Mouse (Mus musculus): ENCODE results near the gene Itprid2. TPM values are rescaled to one million over a fixed set of nuclear protein-coding genes. Genes with fewer than 3 reads are reported as not detected.

The Itprid2 gene
- polyA plus RNA-seq, 1 experiment from 2014 or later = 4.7 TPM

GRCm38 (mm10) chr2:79690838-79691237 lies 55.7 kb downstream of the Itprid2 start:
- no peak for ATAC-seq (replicated peaks)
- Histone ChIP-seq H3K4me2 (replicated peaks) (no peak overlapping the region), H3K27me3 (no peaks in the 10 kb centered on the region), H3K4me1 (no peaks in the 10 kb centered on the region), H3K9ac (replicated peaks) (no peak overlapping the region), H3K36me3 (no peaks in the 10 kb centered on the region), H3K9me3 (no peaks in the 10 kb centered on the region), H3K4me3 (no peak overlapping the region), H3K27ac (replicated peaks) (no peak overlapping the region)
- 81% methylated on average over 3 of the region's 3 CpGs for WGBS

- Histone ChIP-seq H3K9me3 (no peaks in the 10 kb centered on the region), H3K27ac (replicated peaks) (no peak overlapping the region), H3K27me3 (no peaks in the 10 kb centered on the region), H3K36me3 (no peaks in the 10 kb centered on the region), H3K4me3 (no peak overlapping the region), H3K4me1 (no peaks in the 10 kb centered on the region), H3K4me2 (replicated peaks) (no peak overlapping the region), H3K9ac (replicated peaks) (no peak overlapping the region)
- 95% methylated on average over 4 of the region's 4 CpGs for WGBS
- no peak for ATAC-seq (replicated peaks)
These were observed 60.0 kb downstream of the Itprid2 start for GRCm38 (mm10) chr2:79695190-79695589.

- 95% methylated on average over 12 of the region's 12 CpGs for WGBS
- Histone ChIP-seq H3K4me2 (replicated peaks) (no peak overlapping the region), H3K4me3 (no peak overlapping the region), H3K9ac (replicated peaks) (no peak overlapping the region), H3K27me3 (no peaks in the 10 kb centered on the region), H3K36me3 (no peaks in the 10 kb centered on the region), H3K4me1 (no peaks in the 10 kb centered on the region), H3K9me3 (no peaks in the 10 kb centered on the region), H3K27ac (replicated peaks) (no peak overlapping the region)
- ATAC-seq (replicated peaks) = no peak
These were observed 60.8 kb downstream of the Itprid2 start for GRCm38 (mm10) chr2:79695939-79696338.

GRCm38 (mm10) chr2:79696478-79697230 lies 61.5 kb downstream of the Itprid2 start:
- Histone ChIP-seq H3K4me1 (no peaks in the 10 kb centered on the region), H3K4me2 (replicated peaks) (no peak overlapping the region), H3K27me3 (no peaks in the 10 kb centered on the region), H3K27ac (replicated peaks) (no peak overlapping the region), H3K9ac (replicated peaks) (no peak overlapping the region), H3K9me3 (no peaks in the 10 kb centered on the region), H3K4me3 (no peak overlapping the region), H3K36me3 (no peaks in the 10 kb centered on the region)
- ATAC-seq (replicated peaks) = no peak
- WGBS = 88% methylated on average over 10 of the region's 10 CpGs

- Histone ChIP-seq H3K9me3 (no peaks in the 10 kb centered on the region), H3K4me2 (replicated peaks) (no peak overlapping the region), H3K36me3 (no peaks in the 10 kb centered on the region), H3K27me3 (no peaks in the 10 kb centered on the region), H3K27ac (replicated peaks) (no peak overlapping the region), H3K4me1 (no peaks in the 10 kb centered on the region), H3K4me3 (no peak overlapping the region), H3K9ac (replicated peaks) (no peak overlapping the region)
- WGBS = 86% methylated on average over 2 of the region's 2 CpGs
- ATAC-seq (replicated peaks) = no peak
These were observed 63.0 kb downstream of the Itprid2 start for GRCm38 (mm10) chr2:79698166-79698565.

GRCm38 (mm10) chr2:79704773-79705172 lies 69.6 kb downstream of the Itprid2 start:
- Histone ChIP-seq H3K9me3 (no peaks in the 10 kb centered on the region), H3K4me2 (replicated peaks) (no peak overlapping the region), H3K4me1 (no peaks in the 10 kb centered on the region), H3K27me3 (no peaks in the 10 kb centered on the region), H3K36me3 (no peaks in the 10 kb centered on the region), H3K27ac (replicated peaks) (no peak overlapping the region), H3K9ac (replicated peaks) (no peak overlapping the region), H3K4me3 (no peak overlapping the region)
- no peak for ATAC-seq (replicated peaks)
- 84% methylated on average over 2 of the region's 2 CpGs for WGBS

- Histone ChIP-seq H3K4me1 (no peaks in the 10 kb centered on the region), H3K4me2 (replicated peaks) (no peak within 1 kb of the TSS), H3K36me3 (no peaks in the 10 kb centered on the region), H3K9ac (replicated peaks) (no peak within 1 kb of the TSS), H3K4me3 (no peak within 1 kb of the TSS), H3K9me3 (no peaks in the 10 kb centered on the region), H3K27me3 (no peaks in the 10 kb centered on the region), H3K27ac (replicated peaks) (no peak within 1 kb of the TSS)
- WGBS = 69% methylated on average over 6 of the region's 6 CpGs
- no peak for ATAC-seq (replicated peaks)
These were observed 72.4 kb downstream of the Itprid2 start, which contains the start of gene Ppp1r1c for GRCm38 (mm10) chr2:79707575-79707974. Gene Ppp1r1c (plus strand): TSS chr2:79707780.

GRCm38 (mm10) chr2:79713662-79714091 lies 78.5 kb downstream of the Itprid2 start:
- Histone ChIP-seq H3K4me3 (no peak overlapping the region), H3K36me3 (no peaks in the 10 kb centered on the region), H3K27ac (replicated peaks) (no peak overlapping the region), H3K4me2 (replicated peaks) (no peak overlapping the region), H3K9ac (replicated peaks) (no peak overlapping the region), H3K9me3 (no peaks in the 10 kb centered on the region), H3K27me3 (no peaks in the 10 kb centered on the region), H3K4me1 (no peaks in the 10 kb centered on the region)
- WGBS = 87% methylated on average over 3 of the region's 3 CpGs
- ATAC-seq (replicated peaks) = no peak

- Histone ChIP-seq H3K4me3 (no peak overlapping the region), H3K9me3 (no peaks in the 10 kb centered on the region), H3K9ac (replicated peaks) (no peak overlapping the region), H3K27ac (replicated peaks) (no peak overlapping the region), H3K27me3 (no peaks in the 10 kb centered on the region), H3K36me3 (no peaks in the 10 kb centered on the region), H3K4me2 (replicated peaks) (no peak overlapping the region), H3K4me1 (no peaks in the 10 kb centered on the region)
- 80% methylated on average over 6 of the region's 6 CpGs for WGBS
- ATAC-seq (replicated peaks) = no peak
These were observed 79.6 kb downstream of the Itprid2 start for GRCm38 (mm10) chr2:79714745-79715144.

GRCm38 (mm10) chr2:79715925-79716324 lies 80.8 kb downstream of the Itprid2 start:
- Histone ChIP-seq H3K4me2 (replicated peaks) (no peak overlapping the region), H3K9ac (replicated peaks) (no peak overlapping the region), H3K4me3 (no peak overlapping the region), H3K27me3 (no peaks in the 10 kb centered on the region), H3K36me3 (no peaks in the 10 kb centered on the region), H3K27ac (replicated peaks) (no peak overlapping the region), H3K4me1 (no peaks in the 10 kb centered on the region), H3K9me3 (no peaks in the 10 kb centered on the region)
- no peak for ATAC-seq (replicated peaks)
- 19% methylated on average over 2 of the region's 2 CpGs for WGBS

GRCm38 (mm10) chr2:79717846-79718245 lies 82.7 kb downstream of the Itprid2 start:
- Histone ChIP-seq H3K4me2 (replicated peaks) (no peak overlapping the region), H3K4me1 (no peaks in the 10 kb centered on the region), H3K4me3 (no peak overlapping the region), H3K9ac (replicated peaks) (no peak overlapping the region), H3K36me3 (no peaks in the 10 kb centered on the region), H3K27me3 (no peaks in the 10 kb centered on the region), H3K9me3 (no peaks in the 10 kb centered on the region), H3K27ac (replicated peaks) (no peak overlapping the region)
- ATAC-seq (replicated peaks) = no peak

GRCm38 (mm10) chr2:79722415-79722814 lies 87.3 kb downstream of the Itprid2 start:
- no peak overlapping the region for H3K9ac ChIP-seq (replicated peaks)
- H3K9me3 ChIP-seq = no peaks in the 10 kb centered on the region
- ATAC-seq (replicated peaks) = no peak
- no peaks in the 10 kb centered on the region for H3K4me1 ChIP-seq
- no peak overlapping the region for H3K4me3 ChIP-seq
- H3K36me3 ChIP-seq = no peaks in the 10 kb centered on the region
- no peaks in the 10 kb centered on the region for H3K27me3 ChIP-seq
- H3K27ac ChIP-seq (replicated peaks) = no peak overlapping the region
- 79% methylated on average over 1 of the region's 1 CpGs for WGBS
- H3K4me2 ChIP-seq (replicated peaks) = no peak overlapping the region
